Mouse (Mus musculus) cerebellum, adult 18-20 months (tissue): ENCODE data around the gene Olfr1282.
"Not testable (repeated sequence)": the region's sequence is repeated elsewhere in the genome, so short reads cannot be mapped to it uniquely, and the experiment has no call there.

Source experiments
- DNase-seq, 2 experiments: peaks; one replicate each; pipeline ENCODE4 v3.0.0; 2021

Gene Olfr1282

GRCm38 (mm10) chr2:111335976-111336375 is at the start of gene Olfr1282:
Gene Olfr1282 (minus strand): TSS chr2:111336076.
- DNase-seq, result no peak

DNA sequence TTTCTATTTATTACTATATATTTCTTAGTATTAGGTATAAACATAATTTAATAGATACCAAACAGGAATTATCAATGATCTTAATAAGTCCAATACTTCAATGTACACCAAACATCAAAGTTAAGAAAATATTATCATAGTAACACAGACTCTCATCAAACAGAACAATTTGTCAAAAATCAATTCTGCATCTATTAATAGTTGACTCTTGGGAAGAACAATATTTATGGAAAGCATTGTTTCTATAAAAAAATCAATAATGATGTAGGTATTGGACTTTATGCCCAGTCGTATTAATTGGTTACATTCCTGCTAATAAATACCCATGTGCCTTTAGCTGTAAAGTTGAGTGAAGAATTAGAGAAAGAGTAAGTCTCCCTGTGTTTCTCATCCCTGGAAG is 39.3 kb upstream of the Olfr1282 start, which contains the start of gene Olfr1284:
Gene Olfr1284, plus strand, starts transcription at position 301 of the 400 bp plus-strand sequence.
- no peak for DNase-seq

DNA sequence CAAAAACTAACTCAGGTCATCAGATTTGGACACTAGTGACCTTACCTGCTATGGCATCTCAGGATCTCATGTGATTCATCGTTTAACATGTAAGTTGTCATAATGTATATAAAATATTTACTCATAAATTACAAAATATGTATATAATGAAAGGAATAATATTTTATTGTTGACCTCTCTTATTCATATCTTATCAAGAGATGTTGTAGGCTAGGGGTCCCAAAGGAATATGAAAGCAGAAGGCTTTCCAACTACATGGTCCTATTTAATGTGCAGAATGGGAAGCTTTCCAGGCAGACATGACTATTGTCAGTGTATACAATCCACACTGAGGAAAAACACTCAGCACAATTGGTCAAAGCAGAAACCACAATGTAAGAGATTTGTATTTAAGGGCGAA is 30.6 kb upstream of the Olfr1282 start, which contains the start of gene Olfr1283:
Gene Olfr1283, plus strand, starts transcription at position 301 of the 400 bp plus-strand sequence.
- no peak for DNase-seq

- DNase-seq, result not testable (repeated sequence)
Observed at GRCm38 (mm10) chr2:111333721-111334120, 2.2 kb downstream of the Olfr1282 start.

DNA sequence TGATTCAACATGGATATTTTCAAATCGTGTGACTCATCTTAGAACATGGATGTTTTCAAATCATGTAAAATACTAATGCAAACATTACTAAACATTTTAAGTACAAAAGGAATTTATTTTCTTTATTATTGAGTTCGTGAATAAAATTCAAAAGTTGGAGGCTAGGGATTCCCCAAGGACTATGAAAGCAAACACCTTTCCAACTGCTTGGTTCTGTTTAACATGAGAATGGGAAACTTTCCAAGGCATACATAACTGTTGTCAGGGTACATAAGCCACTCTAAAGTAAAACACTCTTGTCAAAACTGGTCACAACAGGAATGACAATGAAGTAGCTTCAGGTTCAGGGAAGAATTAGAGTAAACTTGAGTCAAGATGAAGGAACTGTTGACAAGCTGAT is 9.7 kb downstream of the Olfr1282 start, which contains the start of gene Olfr1281:
Gene Olfr1281, plus strand, starts transcription at position 301 of the 400 bp plus-strand sequence.
- DNase-seq, result no peak

GRCm38 (mm10) chr2:111313717-111314116 is 22.2 kb downstream of the Olfr1282 start, which contains the start of gene Olfr1280:
Gene Olfr1280 (plus strand): TSS chr2:111314017.
- DNase-seq, result no peak

GRCm38 (mm10) chr2:111300374-111300773 is 35.5 kb downstream of the Olfr1282 start, which contains the start of gene Olfr1279:
Gene Olfr1279 (plus strand): TSS chr2:111300635.
- DNase-seq, result no peak

GRCm38 (mm10) chr2:111298541-111298940 is 37.3 kb downstream of the Olfr1282 start:
- no peak for DNase-seq

- DNase-seq, result no peak
Observed at GRCm38 (mm10) chr2:111289836-111290235, 46.0 kb downstream of the Olfr1282 start, which contains the start of gene Olfr1278. Gene Olfr1278 (plus strand): TSS chr2:111290136.
